Mouse (Mus musculus): Measurements from ENCODE around the gene Fam102b.

DNA sequence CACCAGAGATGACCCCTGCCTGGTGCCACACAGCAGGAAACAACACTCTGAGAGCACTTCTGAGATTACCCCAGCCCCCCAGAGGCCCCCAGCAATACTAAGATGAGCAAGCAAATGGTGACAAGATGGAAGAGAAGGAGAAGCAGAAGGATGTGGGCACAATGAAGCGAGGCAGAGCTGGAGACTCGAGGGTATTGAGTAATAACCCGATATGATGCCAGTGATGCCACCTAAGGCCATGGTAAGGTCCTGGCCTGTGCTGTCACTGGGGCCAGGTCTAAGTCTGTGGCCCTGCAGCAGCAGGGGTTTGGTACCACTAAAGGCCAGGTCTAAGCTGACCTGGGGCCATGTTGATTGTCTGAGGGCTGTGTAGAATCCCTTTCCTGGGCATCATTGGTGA is 19.0 kb upstream of the Fam102b start:
- TF ChIP-seq CTCF (IDR thresholded peaks at IDR 0.05; ENCODE audit: extremely low read depth, insufficient read depth, low read length) (no peak), POLR2A (IDR thresholded peaks at IDR 0.05; ENCODE audit: extremely low read depth, insufficient read depth, low read length) (no peak)
